Mouse (Mus musculus) spleen, postnatal 0 days (tissue): Measurements from ENCODE around the gene Snrpd3. TPM values are rescaled to one million over a fixed set of nuclear protein-coding genes. Genes with fewer than 3 reads are reported as not detected.

Experiments
- polyA plus RNA-seq: library from polyadenylated mRNA; unstranded; fragments of >200 nt; fragmentation: Nextera tagmentation; extraction: Ambion mirVana; gene quantifications from 2 replicates; pipeline ENCODE4 v1.2.1, GENCODE M21; 2015

Gene Snrpd3
- polyA plus RNA-seq, result 113 and 129 TPM in 2 replicates

GRCm38 (mm10) chr10:75517073-75517757 is at the start of gene Snrpd3:
Gene Snrpd3, plus strand, starts transcription at chr10:75517551.

GRCm38 (mm10) chr10:75517758-75518143 is 400 bp downstream of the Snrpd3 start, which contains the start of gene Gucd1:
Gene Gucd1, minus strand, starts transcription at chr10:75517972.

GRCm38 (mm10) chr10:75559676-75560548 is 42.6 kb downstream of the Snrpd3 start, which contains the start of gene Lrrc75b:
Gene Lrrc75b, minus strand, starts transcription at chr10:75560330.

GRCm38 (mm10) chr10:75561071-75561654 is 43.8 kb downstream of the Snrpd3 start, which contains the start of gene Ggt1:
Gene Ggt1, plus strand, starts transcription at chr10:75561604.

Other genes starting within 250 kb of the Snrpd3 start
- 0.89 and 1.2 TPM in 2 replicates for gene Adora2a, start 200.7 kb upstream of the Snrpd3 start, polyA plus RNA-seq
- 0.18 and 0.36 TPM in 2 replicates for gene Upb1, start 116.4 kb upstream of the Snrpd3 start, polyA plus RNA-seq
- gene Gucd1, start 421 bp downstream of the Snrpd3 start, polyA plus RNA-seq, result 47.0 and 51.2 TPM in 2 replicates
- 0.46 and 0.49 TPM in 2 replicates for gene Lrrc75b, start 42.8 kb downstream of the Snrpd3 start, polyA plus RNA-seq
- gene Ggt1, start 44.1 kb downstream of the Snrpd3 start, polyA plus RNA-seq, result 0.85 and 1.6 TPM in 2 replicates
- gene Ggt5, start 71.8 kb downstream of the Snrpd3 start, polyA plus RNA-seq, result 5.1 and 8.3 TPM in 2 replicates
- 3.8 and 3.9 TPM in 2 replicates for gene Susd2, start 126.5 kb downstream of the Snrpd3 start, polyA plus RNA-seq
- gene Cabin1, start 246.8 kb downstream of the Snrpd3 start, polyA plus RNA-seq, result 26.2 and 30.1 TPM in 2 replicates